Mouse (Mus musculus) liver, embryonic 11.5 days (tissue): ENCODE measurements around the gene Fgfr1op2. TPM values are rescaled to one million over a fixed set of nuclear protein-coding genes. Genes with fewer than 3 reads are reported as not detected.

ENCODE experiments used
- ATAC-seq: fragments of 200-750 bp; cut with Nextera tagmentation; replicated peaks from 2 replicates; pipeline ENCODE4 v1.8.0; 2017; ENCODE audit warnings: moderate number of reproducible peaks, mild to moderate bottlenecking, moderate TSS enrichment, moderate library complexity; ENCODE audit not compliant: low FRiP score
- DNase-seq: peaks from one replicate; pipeline ENCODE4 v3.0.0-alpha.2; 2017; ENCODE audit warnings: low spot score
- H3K27ac ChIP-seq: fragments of 300-500 bp; sonication (generic); 2 replicates; pipeline ENCODE4 v1.5.1; 2014; ENCODE audit warnings: mild to moderate bottlenecking, low read depth, low read length, control low read depth
- H3K27me3 ChIP-seq: fragments of 300-500 bp; sonication (generic); replicated peaks from 2 replicates; pipeline ENCODE4 v1.6.1; 2014; ENCODE audit warnings: low read length, mixed read lengths; ENCODE audit not compliant: control insufficient read depth, insufficient read depth
- H3K36me3 ChIP-seq: fragments of 300-500 bp; sonication (generic); 2 replicates; pipeline ENCODE4 v1.6.1; 2014; ENCODE audit warnings: mild to moderate bottlenecking, low read length, moderate library complexity, mixed read lengths; ENCODE audit not compliant: control insufficient read depth, insufficient read depth
- H3K4me1 ChIP-seq: fragments of 300-500 bp; sonication (generic); replicated peaks from 2 replicates; pipeline ENCODE4 v1.6.1; 2014; ENCODE audit warnings: low read length, mixed read lengths; ENCODE audit not compliant: control insufficient read depth, insufficient read depth
- H3K4me2 ChIP-seq: fragments of 300-500 bp; sonication (generic); 2 replicates; pipeline ENCODE4 v1.6.1; 2014; ENCODE audit warnings: mild to moderate bottlenecking, control low read depth, moderate library complexity
- H3K4me3 ChIP-seq: fragments of 300-500 bp; sonication (generic); 2 replicates; pipeline ENCODE4 v1.5.1; 2014; ENCODE audit warnings: low read depth, low read length, control low read depth
- H3K9ac ChIP-seq: fragments of 300-500 bp; sonication (generic); 2 replicates; pipeline ENCODE4 v1.6.1; 2014; ENCODE audit warnings: low read depth, low read length, control low read depth
- H3K9me3 ChIP-seq: fragments of 300-500 bp; sonication (generic); 2 replicates; pipeline ENCODE4 v1.6.1; 2016; ENCODE audit warnings: low read length, inconsistent platforms, mixed read lengths; ENCODE audit not compliant: control insufficient read depth
- WGBS: fragments of 180-500 bp; shearing (Covaris S2); extraction: QIAGEN DNeasy Blood & Tissue Kit; methylation state at CpG from one replicate; pipeline ENCODE4 v1.1.7; 2014; 5-methylcytosine and 5-hydroxymethylcytosine counted together
- polyA plus RNA-seq: library from polyadenylated mRNA; unstranded; fragments of >200 nt; fragmentation: Nextera tagmentation; extraction: Ambion mirVana; gene quantifications from 2 replicates; pipeline ENCODE4 v1.2.1, GENCODE M21; 2014

Fgfr1op2 gene
- polyA plus RNA-seq = 126 TPM in 2 replicates

GRCm38 (mm10) chr6:146576903-146577302 is at the start of gene Fgfr1op2:
Gene Fgfr1op2 (plus strand): TSS chr6:146577203.
- Histone ChIP-seq H3K4me3 (peak within 1 kb of the TSS; percentile 94), H3K27ac (peak within 1 kb of the TSS; percentile 88), H3K27me3 (no peaks in the 10 kb centered on the region), H3K4me2 (peak within 1 kb of the TSS; percentile 86), H3K9me3 (no peaks in the 10 kb centered on the region), H3K4me1 (peaks cover 17% of the 10 kb centered on the region), H3K9ac (peak within 1 kb of the TSS; percentile 95), H3K36me3 (no peaks in the 10 kb centered on the region)
- no peak for DNase-seq
- ATAC-seq = no peak
- under 1% methylated on average over 13 of the region's 13 CpGs for WGBS

DNA sequence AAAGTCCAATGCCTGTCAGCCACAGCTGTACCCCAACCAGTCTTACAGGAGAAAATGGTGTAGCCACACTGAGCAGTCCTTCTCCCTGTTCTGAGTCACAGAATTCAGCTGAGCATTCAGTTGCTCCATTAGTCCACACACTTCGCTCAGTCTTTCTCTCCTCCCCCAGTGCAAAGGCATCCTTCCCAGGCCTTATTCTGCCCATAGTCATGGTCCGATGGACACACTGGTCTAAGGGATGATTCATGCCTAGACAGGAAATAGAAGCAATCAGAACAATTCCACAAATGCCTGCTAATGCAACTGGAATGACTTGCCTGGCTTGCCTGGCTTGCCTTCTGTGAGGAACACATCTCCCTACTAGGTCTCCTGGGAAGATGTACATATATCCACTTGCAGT is 49.5 kb upstream of the Fgfr1op2 start:
- ATAC-seq (no peak), DNase-seq (no peak)
- no peaks in the 10 kb centered on the region for H3K36me3 ChIP-seq
- H3K9ac ChIP-seq = no peak overlapping the region
- no peaks in the 10 kb centered on the region for H3K27me3 ChIP-seq
- no peak overlapping the region for H3K4me3 ChIP-seq
- H3K27ac ChIP-seq = no peak overlapping the region
- no peak overlapping the region for H3K4me2 ChIP-seq
- H3K9me3 ChIP-seq = no peaks in the 10 kb centered on the region
- WGBS = 84% methylated on average over 2 of the region's 2 CpGs
- H3K4me1 ChIP-seq = 0 out of 2 replicates have a peak, but pooled peaks cover 6% of the 10 kb centered on the region

- H3K27ac ChIP-seq = peak overlapping the region; percentile 49; the same call in 1 of the 2 replicates
- H3K4me1 ChIP-seq = 0 out of 2 replicates have a peak, but pooled peaks cover 6% of the 10 kb centered on the region
- no peak for DNase-seq
- no peak overlapping the region for H3K4me3 ChIP-seq
- 47% methylated on average over 7 of the region's 7 CpGs for WGBS
- no peaks in the 10 kb centered on the region for H3K36me3 ChIP-seq
- H3K4me2 ChIP-seq = no peak overlapping the region
- H3K27me3 ChIP-seq = no peaks in the 10 kb centered on the region
- H3K9ac ChIP-seq = no peak overlapping the region
- no peak; the same call in 1 of the 2 replicates for ATAC-seq
- no peaks in the 10 kb centered on the region for H3K9me3 ChIP-seq
Measured at GRCm38 (mm10) chr6:146530363-146530762, 46.6 kb upstream of the Fgfr1op2 start.

GRCm38 (mm10) chr6:146530769-146531168 is 46.2 kb upstream of the Fgfr1op2 start:
- ATAC-seq = peak; percentile 53
- no peak for DNase-seq
- Histone ChIP-seq H3K9me3 (no peaks in the 10 kb centered on the region), H3K27ac (no peak overlapping the region), H3K36me3 (no peaks in the 10 kb centered on the region), H3K9ac (no peak overlapping the region), H3K4me2 (no peak overlapping the region), H3K4me3 (no peak overlapping the region), H3K4me1 (0 out of 2 replicates have a peak, but pooled peaks cover 6% of the 10 kb centered on the region), H3K27me3 (no peaks in the 10 kb centered on the region)
- WGBS = 37% methylated on average over 5 of the region's 5 CpGs

- no peaks in the 10 kb centered on the region for H3K36me3 ChIP-seq
- no peak overlapping the region for H3K4me3 ChIP-seq
- no peaks in the 10 kb centered on the region; the same call in 1 of the 2 replicates for H3K9me3 ChIP-seq
- ATAC-seq (no peak), DNase-seq (no peak)
- H3K27me3 ChIP-seq = no peaks in the 10 kb centered on the region
- no peak overlapping the region for H3K4me2 ChIP-seq
- WGBS = 81% methylated on average over 4 of the region's 4 CpGs
- no peak overlapping the region for H3K9ac ChIP-seq
- H3K27ac ChIP-seq = no peak overlapping the region
- 0 out of 2 replicates have a peak, but pooled peaks cover 6% of the 10 kb centered on the region for H3K4me1 ChIP-seq
Measured at GRCm38 (mm10) chr6:146533146-146533545, 43.9 kb upstream of the Fgfr1op2 start.

DNA sequence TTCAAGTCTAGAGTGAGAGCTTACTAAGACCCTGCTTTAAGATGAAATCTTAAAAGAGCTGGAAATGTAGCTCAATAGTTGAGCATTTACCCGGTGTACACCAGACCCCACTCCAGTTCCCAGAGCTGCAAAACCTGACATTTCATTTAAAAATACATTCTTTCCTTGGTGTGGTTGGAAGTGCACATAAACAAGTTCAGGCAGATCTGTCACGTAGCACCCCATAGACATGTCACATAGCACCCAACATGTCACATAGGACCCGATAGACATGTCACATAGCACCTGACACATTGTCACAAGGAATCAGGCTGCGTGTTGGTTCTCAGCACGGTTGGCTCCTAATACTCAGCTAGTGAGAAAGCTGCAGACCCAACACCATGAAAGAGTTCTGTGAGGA is 41.5 kb upstream of the Fgfr1op2 start:
- Histone ChIP-seq H3K36me3 (no peaks in the 10 kb centered on the region), H3K4me2 (no peak overlapping the region), H3K9me3 (no peaks in the 10 kb centered on the region; the same call in 1 of the 2 replicates), H3K4me1 (no peaks in the 10 kb centered on the region; the same call in 1 of the 2 replicates), H3K4me3 (no peak overlapping the region), H3K9ac (no peak overlapping the region), H3K27me3 (no peaks in the 10 kb centered on the region), H3K27ac (no peak overlapping the region)
- no peak for ATAC-seq
- WGBS = 88% methylated on average over 5 of the region's 5 CpGs
- DNase-seq = no peak

GRCm38 (mm10) chr6:146537111-146537510 is 39.9 kb upstream of the Fgfr1op2 start:
- ATAC-seq (no peak), DNase-seq (no peak)
- Histone ChIP-seq H3K9me3 (no peaks in the 10 kb centered on the region; the same call in 1 of the 2 replicates), H3K9ac (no peak overlapping the region), H3K4me3 (no peak overlapping the region), H3K27me3 (no peaks in the 10 kb centered on the region), H3K4me2 (no peak overlapping the region), H3K4me1 (no peaks in the 10 kb centered on the region; the same call in 1 of the 2 replicates), H3K36me3 (no peaks in the 10 kb centered on the region), H3K27ac (no peak overlapping the region)
- 69% methylated on average over 4 of the region's 4 CpGs for WGBS

- Histone ChIP-seq H3K4me2 (no peak overlapping the region), H3K27me3 (no peaks in the 10 kb centered on the region), H3K9ac (no peak overlapping the region), H3K36me3 (no peaks in the 10 kb centered on the region), H3K9me3 (no peaks in the 10 kb centered on the region; the same call in 1 of the 2 replicates), H3K4me3 (no peak overlapping the region), H3K27ac (no peak overlapping the region), H3K4me1 (no peaks in the 10 kb centered on the region; the same call in 1 of the 2 replicates)
- WGBS = 52% methylated on average over 2 of the region's 2 CpGs
- DNase-seq (no peak), ATAC-seq (no peak)
Measured at GRCm38 (mm10) chr6:146538071-146538470, 38.9 kb upstream of the Fgfr1op2 start.

- Histone ChIP-seq H3K4me3 (no peak overlapping the region), H3K4me2 (no peak overlapping the region), H3K9ac (no peak overlapping the region), H3K36me3 (no peaks in the 10 kb centered on the region), H3K27me3 (no peaks in the 10 kb centered on the region), H3K9me3 (no peaks in the 10 kb centered on the region; the same call in 1 of the 2 replicates), H3K27ac (no peak overlapping the region), H3K4me1 (no peaks in the 10 kb centered on the region; the same call in 1 of the 2 replicates)
- 61% methylated on average over 4 of the region's 4 CpGs for WGBS
- no peak for ATAC-seq
- DNase-seq = no peak
Measured at GRCm38 (mm10) chr6:146538661-146539060, 38.3 kb upstream of the Fgfr1op2 start.
